Mouse (Mus musculus) layer of hippocampus, postnatal 14 days (tissue): Measurements from ENCODE around the gene Rmi2. TPM values are rescaled to one million over a fixed set of nuclear protein-coding genes. Genes with fewer than 3 reads are reported as not detected.
"Not testable (repeated sequence)": the region's sequence is repeated elsewhere in the genome, so short reads cannot be mapped to it uniquely, and the experiment has no call there.

Experiments used
- DNase-seq, 2 experiments: peaks; one replicate each; pipeline ENCODE4 v3.0.0; 2021 to 2022; ENCODE audit warnings: low spot score in 2 of 2, mixed read lengths in 1 of 2
- long read RNA-seq, 2 experiments: library from polyadenylated mRNA; stranded (forward); transcript quantifications; one replicate each; pipeline ENCODE4 v2.0.0; 2021
- total RNA-seq, 2 experiments: library from RNA; stranded (reverse); gene quantifications; 2 replicates each; pipeline ENCODE4 v1.2.3; 2021

Gene Rmi2
- total RNA-seq = under 1 TPM; 0.24 to 0.46 TPM
- long read RNA-seq, experiment 1 = 0 reads
- long read RNA-seq, experiment 2 = 0 reads

- DNase-seq = peak; percentile 70 to 82
Measured at GRCm38 (mm10) chr16:10834911-10835587, at the start of gene Rmi2. Gene Rmi2 (plus strand): TSS chr16:10835059.

- DNase-seq = peak; percentile 74 to 75
Measured at GRCm38 (mm10) chr16:10785371-10786231, 49.3 kb upstream of the Rmi2 start, which contains the start of gene Socs1. Gene Socs1 (minus strand): TSS chr16:10785536.

GRCm38 (mm10) chr16:10786288-10786687 is 48.6 kb upstream of the Rmi2 start:
- DNase-seq = peak; percentile 76 to 84

GRCm38 (mm10) chr16:10786782-10787547 is 47.9 kb upstream of the Rmi2 start:
- no peak for DNase-seq

- no peak for DNase-seq
Measured at GRCm38 (mm10) chr16:10787548-10788058, 47.3 kb upstream of the Rmi2 start.

- DNase-seq = no peak
Measured at GRCm38 (mm10) chr16:10788271-10788670, 46.6 kb upstream of the Rmi2 start, which contains the start of gene Tnp2. Gene Tnp2 (minus strand): TSS chr16:10788660.

- DNase-seq = no peak
Measured at GRCm38 (mm10) chr16:10788866-10789265, 46.0 kb upstream of the Rmi2 start.

- DNase-seq = no peak
Measured at GRCm38 (mm10) chr16:10790702-10791101, 44.2 kb upstream of the Rmi2 start, which contains the start of gene Prm3. Gene Prm3 (minus strand): TSS chr16:10790914.

- no peak for DNase-seq
Measured at GRCm38 (mm10) chr16:10796034-10796433, 38.8 kb upstream of the Rmi2 start, which contains the start of gene Prm2. Gene Prm2 (minus strand): TSS chr16:10796134.

- not testable (repeated sequence) for DNase-seq
Measured at GRCm38 (mm10) chr16:10802420-10802819, 32.4 kb upstream of the Rmi2 start.

GRCm38 (mm10) chr16:10805789-10806527 is 28.9 kb upstream of the Rmi2 start, which contains the start of gene Prm1:
Gene Prm1 (minus strand): TSS chr16:10805839.
- DNase-seq = no peak

GRCm38 (mm10) chr16:10810376-10810775 is 24.5 kb upstream of the Rmi2 start:
- DNase-seq = no peak

GRCm38 (mm10) chr16:10812865-10813371 is 21.9 kb upstream of the Rmi2 start, which contains the start of gene Gm11172:
Gene Gm11172 (plus strand): TSS chr16:10812915.
- no peak for DNase-seq

- no peak for DNase-seq
Measured at GRCm38 (mm10) chr16:10813726-10814125, 21.1 kb upstream of the Rmi2 start.

- no peak for DNase-seq
Measured at GRCm38 (mm10) chr16:10814864-10815263, 20.0 kb upstream of the Rmi2 start.

GRCm38 (mm10) chr16:10818579-10819135 is 16.2 kb upstream of the Rmi2 start:
- DNase-seq = no peak

GRCm38 (mm10) chr16:10819966-10820365 is 14.9 kb upstream of the Rmi2 start:
- DNase-seq = no peak

GRCm38 (mm10) chr16:10821387-10821786 is 13.5 kb upstream of the Rmi2 start:
- no peak for DNase-seq

- DNase-seq = no peak
Measured at GRCm38 (mm10) chr16:10824536-10824935, 10.3 kb upstream of the Rmi2 start.
